Mouse (Mus musculus) intestine, postnatal 0 days (tissue): ENCODE results near the gene Irgq. TPM values are rescaled to one million over a fixed set of nuclear protein-coding genes. Genes with fewer than 3 reads are reported as not detected.
"Not testable (repeated sequence)": the region's sequence is repeated elsewhere in the genome, so short reads cannot be mapped to it uniquely, and the experiment has no call there.

Source experiments
- ATAC-seq: fragments of 200-750 bp; cut with Nextera tagmentation; 2 replicates; pipeline ENCODE4 v1.8.0; 2017; ENCODE audit warnings: mild to moderate bottlenecking, moderate TSS enrichment, moderate library complexity
- H3K27ac ChIP-seq: fragments of 300-500 bp; sonication (generic); 2 replicates; pipeline ENCODE4 v1.5.1; 2014; ENCODE audit warnings: mild to moderate bottlenecking, low read depth, low read length, moderate library complexity
- H3K27me3 ChIP-seq: fragments of 300-500 bp; sonication (generic); replicated peaks from 2 replicates; pipeline ENCODE4 v1.6.1; 2014; ENCODE audit warnings: low read length, mixed read lengths; ENCODE audit not compliant: control insufficient read depth, insufficient read depth
- H3K36me3 ChIP-seq: fragments of 300-500 bp; sonication (generic); 2 replicates; pipeline ENCODE4 v1.6.1; 2014; ENCODE audit warnings: mild to moderate bottlenecking, moderate library complexity; ENCODE audit not compliant: control insufficient read depth, insufficient read depth
- H3K4me1 ChIP-seq: fragments of 300-500 bp; sonication (generic); replicated peaks from 2 replicates; pipeline ENCODE4 v1.6.1; 2014; ENCODE audit warnings: antibody characterized with exemption, low read length, mixed read lengths; ENCODE audit not compliant: control insufficient read depth, insufficient read depth
- H3K4me2 ChIP-seq: fragments of 300-500 bp; sonication (generic); replicated peaks from 2 replicates; pipeline ENCODE4 v1.6.1; 2014; ENCODE audit warnings: low read depth, mild to moderate bottlenecking, moderate library complexity
- H3K4me3 ChIP-seq: fragments of 300-500 bp; sonication (generic); 2 replicates; pipeline ENCODE4 v1.5.1; 2014; ENCODE audit warnings: low read depth, low read length
- H3K9ac ChIP-seq: fragments of 300-500 bp; sonication (generic); 2 replicates; pipeline ENCODE4 v1.6.1; 2014; ENCODE audit warnings: mild to moderate bottlenecking, low read depth, low read length
- H3K9me3 ChIP-seq: fragments of 300-500 bp; sonication (generic); 2 replicates; pipeline ENCODE4 v1.6.1; 2016; ENCODE audit warnings: mixed run types; ENCODE audit not compliant: control insufficient read depth
- CTCF ChIP-seq: sonication (generic); IDR thresholded peaks from 2 replicates; pipeline ENCODE4 v1.5.1; 2016; ENCODE audit warnings: low read depth, mild to moderate bottlenecking, control low read depth, antibody characterized with exemption, moderate library complexity
- WGBS: fragments of 180-500 bp; shearing (Covaris S2); extraction: QIAGEN DNeasy Blood & Tissue Kit; methylation state at CpG from one replicate; pipeline ENCODE4 v1.1.7; 2014; 5-methylcytosine and 5-hydroxymethylcytosine counted together
- polyA plus RNA-seq: library from polyadenylated mRNA; unstranded; fragments of >200 nt; fragmentation: Nextera tagmentation; extraction: Ambion mirVana; gene quantifications from 2 replicates; pipeline ENCODE4 v1.2.1, GENCODE M21; 2015

Gene Irgq
- polyA plus RNA-seq, result 3.4 TPM in 2 replicates

DNA sequence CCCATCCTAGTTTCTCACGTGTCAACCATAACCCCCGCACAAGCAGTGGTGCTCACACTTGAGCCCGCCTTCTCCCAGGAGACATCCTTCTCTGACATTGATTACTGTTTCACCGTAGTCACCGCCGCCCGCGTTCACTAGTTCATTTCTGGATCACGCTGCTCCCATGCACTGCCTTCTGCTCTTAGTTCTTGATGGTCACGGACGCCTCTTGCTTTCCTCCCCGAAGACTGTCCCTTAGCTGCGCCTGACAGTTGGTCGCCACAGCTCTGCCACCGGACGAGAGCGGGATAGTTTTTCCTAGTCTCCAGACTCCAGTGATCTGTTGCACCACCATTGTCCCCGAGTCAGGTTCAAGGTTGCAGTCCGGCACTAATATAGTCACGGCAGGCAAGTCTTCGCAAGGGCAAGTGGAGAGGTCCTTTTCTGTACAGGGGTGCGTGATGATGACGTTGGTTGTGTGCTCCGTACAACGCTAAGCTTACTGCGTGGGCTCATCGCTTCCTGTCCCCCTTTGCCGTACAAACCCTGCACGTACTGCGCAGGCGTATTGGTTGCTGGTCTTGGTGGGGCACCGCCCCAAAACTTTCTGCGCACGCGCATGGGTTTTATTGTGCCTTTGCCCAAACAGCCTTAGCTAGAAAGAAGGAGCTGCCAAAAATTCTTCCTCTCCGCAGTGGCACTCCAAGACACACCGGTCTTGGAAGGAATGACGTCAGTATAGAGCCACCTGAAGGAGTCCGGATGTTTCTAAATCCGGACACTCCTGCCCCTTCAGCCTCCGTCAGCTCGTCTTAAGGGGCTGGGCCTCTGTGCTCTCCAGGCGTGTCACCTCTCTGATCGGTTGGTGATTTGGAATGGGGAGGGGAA lies at the start of gene Irgq:
Gene Irgq, plus strand, starts transcription at position 628 of the 870 bp plus-strand sequence.
- peak; percentile 95 for ATAC-seq
- Histone ChIP-seq H3K27me3 (no peaks in the 10 kb centered on the region), H3K9me3 (no peaks in the 10 kb centered on the region), H3K4me1 (peaks cover 5% of the 10 kb centered on the region; the same call in 1 of the 2 replicates), H3K4me2 (peak within 1 kb of the TSS; percentile 94), H3K4me3 (peak within 1 kb of the TSS; percentile 67), H3K9ac (peak within 1 kb of the TSS; percentile 80), H3K27ac (peak within 1 kb of the TSS; percentile 86), H3K36me3 (peaks cover 24% of the 10 kb centered on the region)
- WGBS, result under 1% methylated on average over 44 of the region's 44 CpGs
- TF ChIP-seq CTCF, result no peak

DNA sequence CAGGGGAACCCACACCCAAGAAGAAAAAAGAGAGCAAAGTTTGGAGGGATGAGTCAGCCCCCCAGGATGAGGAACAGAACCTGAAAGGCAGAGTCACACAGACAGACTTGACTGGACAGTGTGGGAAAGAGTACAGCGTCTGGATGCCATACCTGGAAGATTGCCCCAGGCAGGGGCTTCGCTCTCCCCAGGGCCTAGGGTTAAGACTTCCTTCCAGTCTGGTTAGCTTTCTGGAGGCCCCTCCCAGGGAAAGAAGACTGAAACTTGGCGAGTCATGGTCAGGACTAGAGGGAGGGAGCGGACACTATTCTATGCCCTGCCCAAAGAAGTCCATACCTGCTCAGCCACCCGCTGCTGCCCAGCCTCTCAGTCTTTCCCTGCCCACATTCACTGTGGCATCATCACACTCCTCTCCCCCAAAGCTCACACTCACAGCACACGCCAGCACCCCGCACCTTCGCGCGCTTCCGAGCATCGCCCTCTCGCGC lies 49.5 kb upstream of the Irgq start:
- H3K4me1 ChIP-seq, result no peaks in the 10 kb centered on the region
- H3K4me2 ChIP-seq, result peak overlapping the region; percentile 98
- H3K27ac ChIP-seq, result no peak overlapping the region
- H3K36me3 ChIP-seq, result no peaks in the 10 kb centered on the region
- peak overlapping the region; percentile 56 for H3K4me3 ChIP-seq
- WGBS, result 12% methylated on average over 14 of the region's 14 CpGs
- H3K9ac ChIP-seq, result no peak overlapping the region
- TF ChIP-seq CTCF, result no peak
- ATAC-seq, result no peak
- H3K27me3 ChIP-seq, result peaks cover 26% of the 10 kb centered on the region
- H3K9me3 ChIP-seq, result no peaks in the 10 kb centered on the region

DNA sequence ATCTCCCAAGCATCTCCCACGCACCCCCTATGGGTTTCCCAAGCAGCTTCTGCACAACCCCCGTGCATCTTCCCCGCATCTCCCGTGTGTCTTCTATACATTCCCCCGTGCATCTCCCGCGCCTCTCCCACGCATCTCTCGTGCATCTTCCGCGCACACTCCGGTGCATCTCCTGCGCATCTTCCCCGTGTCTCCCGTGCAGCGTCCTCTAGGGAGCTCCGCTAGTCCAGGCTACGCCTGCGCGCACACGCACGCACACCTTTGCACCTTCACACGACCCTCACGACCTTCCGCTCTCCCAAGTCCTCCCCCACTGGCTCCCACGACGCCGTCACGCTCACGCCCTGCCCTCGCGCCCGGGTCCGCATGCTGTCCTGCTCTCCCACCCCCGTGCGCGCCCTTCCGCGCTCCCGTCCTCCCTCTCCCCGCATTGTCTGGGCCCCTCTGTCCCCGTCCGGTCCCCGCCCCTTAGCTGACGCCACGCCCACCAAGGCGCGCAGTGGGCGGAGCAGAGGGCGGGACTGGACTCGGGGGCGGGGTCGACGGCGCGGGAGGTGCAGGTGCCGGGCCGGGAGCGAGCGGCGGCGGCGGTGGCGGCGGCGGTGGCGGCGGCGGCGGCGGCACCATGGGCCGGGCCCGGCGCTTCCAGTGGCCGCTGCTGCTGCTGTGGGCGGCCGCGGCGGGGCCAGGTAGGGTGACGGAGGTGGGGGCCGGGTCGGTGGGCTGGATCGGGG lies 48.8 kb upstream of the Irgq start, which contains the start of gene Cadm4:
Gene Cadm4, plus strand, starts transcription at position 550 of the 734 bp plus-strand sequence.
- H3K36me3 ChIP-seq, result no peaks in the 10 kb centered on the region
- peak within 1 kb of the TSS; percentile 56 for H3K4me3 ChIP-seq
- no peaks in the 10 kb centered on the region for H3K4me1 ChIP-seq
- peak; percentile 88 for ATAC-seq
- H3K9ac ChIP-seq, result peak within 1 kb of the TSS; percentile 22; the same call in 1 of the 2 replicates
- WGBS, result 1% methylated on average over 70 of the region's 83 CpGs
- H3K27ac ChIP-seq, result no peak within 1 kb of the TSS
- H3K9me3 ChIP-seq, result no peaks in the 10 kb centered on the region
- peak within 1 kb of the TSS; percentile 98 for H3K4me2 ChIP-seq
- TF ChIP-seq CTCF, result no peak
- peaks cover 26% of the 10 kb centered on the region for H3K27me3 ChIP-seq

DNA sequence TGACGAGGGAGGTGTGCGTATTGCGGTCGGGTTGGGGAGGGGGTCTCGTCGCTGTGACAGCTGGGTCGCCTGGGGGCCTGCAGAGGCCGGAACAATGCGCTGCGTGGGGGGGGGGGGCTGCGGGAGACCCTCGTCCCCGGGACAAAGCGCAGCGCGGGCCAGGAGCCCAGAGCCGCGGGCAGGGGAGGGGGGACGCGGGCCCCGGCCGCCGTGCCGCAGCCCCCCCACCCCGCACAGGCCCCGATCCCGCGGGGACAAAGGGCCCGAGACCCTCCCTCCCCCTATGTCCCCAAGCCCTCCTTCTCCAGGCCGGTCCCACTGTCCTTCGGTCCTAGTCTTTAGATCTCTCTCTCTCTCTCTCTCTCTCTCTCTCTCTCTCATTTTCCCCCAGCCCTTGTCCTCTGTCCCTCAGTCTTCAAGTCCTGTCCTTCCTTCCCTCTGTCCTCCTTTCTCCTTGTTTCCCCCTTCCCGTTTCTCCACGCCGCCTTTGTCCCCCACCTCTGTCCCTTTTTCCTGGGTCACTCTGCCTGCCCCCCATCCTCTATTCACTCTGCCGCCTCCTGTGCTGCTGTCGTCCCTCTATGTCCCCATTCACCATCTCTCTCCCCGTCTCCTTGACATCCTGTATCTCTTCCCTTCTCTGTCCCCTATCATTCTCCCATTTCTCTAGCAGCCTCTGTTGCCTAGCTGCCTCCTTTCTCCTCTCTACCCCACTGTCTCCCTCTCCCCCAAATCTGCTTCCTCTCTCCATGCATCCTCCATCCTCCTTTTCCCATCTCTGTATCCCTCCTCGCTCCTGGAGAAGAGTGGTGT lies 48.1 kb upstream of the Irgq start:
- peak overlapping the region; percentile 56 for H3K4me3 ChIP-seq
- no peak for TF ChIP-seq CTCF
- H3K9ac ChIP-seq, result no peak overlapping the region
- H3K4me1 ChIP-seq, result no peaks in the 10 kb centered on the region
- no peak; the same call in 1 of the 2 replicates for ATAC-seq
- H3K4me2 ChIP-seq, result peak overlapping the region; percentile 98
- WGBS, result 5% methylated on average over 21 of the region's 38 CpGs
- H3K27me3 ChIP-seq, result peaks cover 26% of the 10 kb centered on the region
- no peak overlapping the region for H3K27ac ChIP-seq
- no peaks in the 10 kb centered on the region for H3K9me3 ChIP-seq
- no peaks in the 10 kb centered on the region for H3K36me3 ChIP-seq

DNA sequence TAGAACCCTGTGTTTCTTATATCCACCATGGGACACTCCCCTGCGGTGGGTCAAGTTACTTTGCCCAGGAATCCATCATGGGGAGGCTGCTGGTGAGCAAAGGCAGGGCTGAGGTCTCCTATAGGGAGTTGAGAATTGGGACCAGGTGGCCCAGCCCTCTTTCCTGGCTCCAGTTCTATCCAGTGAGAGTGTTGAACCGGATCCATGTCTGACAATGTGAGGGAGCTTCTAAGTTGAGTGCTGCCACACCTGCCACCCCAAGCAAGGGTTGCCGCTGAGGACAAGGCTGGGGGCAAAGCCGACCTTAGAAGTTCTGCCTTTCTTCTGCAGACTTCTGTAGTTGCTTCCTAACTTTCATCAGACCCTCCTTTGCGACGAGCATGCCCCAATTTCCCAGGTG lies 47.2 kb upstream of the Irgq start:
- H3K36me3 ChIP-seq, H3K4me3 ChIP-seq, H3K4me2 ChIP-seq, ATAC-seq, H3K9me3 ChIP-seq, H3K27ac ChIP-seq, H3K4me1 ChIP-seq, H3K9ac ChIP-seq: not testable (repeated sequence)
- 62% methylated on average over 6 of the region's 6 CpGs for WGBS
- peaks cover 26% of the 10 kb centered on the region for H3K27me3 ChIP-seq
